Mouse (Mus musculus) E14TG2a.4 (cell line): ENCODE measurements around the gene 3110082J24Rik.

Experiments used
- H3K27me3 ChIP-seq: 2 replicates; pipeline ENCODE4 v1.6.1; 2014; ENCODE audit warnings: low read length, control low read depth; ENCODE audit not compliant: insufficient read depth
- H3K36me3 ChIP-seq: 2 replicates; pipeline ENCODE4 v1.6.1; 2014; ENCODE audit warnings: low read length, control low read depth; ENCODE audit not compliant: insufficient read depth
- H3K4me1 ChIP-seq: replicated peaks from 2 replicates; pipeline ENCODE4 v1.6.1; 2014; ENCODE audit warnings: low read depth, low read length, control low read depth
- H3K4me3 ChIP-seq: replicated peaks from 2 replicates; pipeline ENCODE4 v1.5.1; 2014; ENCODE audit warnings: mild to moderate bottlenecking, low read length
- H3K9me3 ChIP-seq: 2 replicates; pipeline ENCODE4 v1.6.1; 2014; ENCODE audit warnings: low read length, control low read depth
- CTCF ChIP-seq: conservative IDR thresholded peaks from 2 replicates; pipeline ENCODE4 v1.5.1; 2014; ENCODE audit warnings: low read length
- NANOG ChIP-seq: IDR thresholded peaks from 2 replicates; pipeline ENCODE4 v1.6.1; 2014; ENCODE audit warnings: borderline replicate concordance, low read length, mixed read lengths
- POU5F1 ChIP-seq: IDR thresholded peaks from 2 replicates; pipeline ENCODE4 v1.6.1; 2014; ENCODE audit warnings: low read length, borderline replicate concordance

Gene 3110082J24Rik

DNA sequence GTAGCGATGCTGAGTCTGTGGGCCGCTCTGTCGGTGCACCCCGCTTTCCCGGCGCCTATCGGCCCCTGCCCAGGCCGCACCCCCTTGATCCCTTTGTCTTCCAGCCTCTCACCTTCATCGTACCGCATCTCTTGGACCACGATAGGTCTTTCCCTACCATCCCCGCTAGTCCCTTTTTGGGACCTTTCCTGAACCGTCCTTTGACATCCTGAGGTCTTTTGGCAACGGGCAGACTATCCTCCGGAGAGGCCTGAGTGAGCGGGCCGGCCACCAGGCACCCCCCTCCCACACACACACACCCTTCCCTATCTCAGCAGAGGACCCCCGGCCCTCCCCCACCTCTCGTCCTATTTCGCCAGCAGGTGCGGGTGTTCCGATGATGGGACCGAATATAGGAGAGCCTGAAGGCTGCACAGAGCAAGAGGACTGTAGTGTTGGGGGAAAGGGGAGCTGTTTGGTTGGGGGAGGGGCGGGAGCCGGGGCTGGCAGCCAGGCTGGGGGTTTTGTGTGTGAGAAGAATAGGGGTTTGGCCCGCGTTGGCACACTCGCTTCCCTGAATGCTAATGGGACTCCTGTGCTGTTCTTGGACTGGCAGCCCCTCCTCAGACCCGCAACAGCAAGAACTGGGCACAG, at the start of gene 3110082J24Rik:
Gene 3110082J24Rik (minus strand): TSS at position 419 of the 633 bp plus-strand sequence.
- TF ChIP-seq NANOG (no peak), POU5F1 (no peak), CTCF (no peak)
- peaks cover 50% of the 10 kb centered on the region for H3K4me1 ChIP-seq
- H3K36me3 ChIP-seq, result no peaks in the 10 kb centered on the region
- peaks cover 72% of the 10 kb centered on the region for H3K27me3 ChIP-seq
- H3K4me3 ChIP-seq, result peak within 1 kb of the TSS; percentile 84
- no peaks in the 10 kb centered on the region for H3K9me3 ChIP-seq

DNA sequence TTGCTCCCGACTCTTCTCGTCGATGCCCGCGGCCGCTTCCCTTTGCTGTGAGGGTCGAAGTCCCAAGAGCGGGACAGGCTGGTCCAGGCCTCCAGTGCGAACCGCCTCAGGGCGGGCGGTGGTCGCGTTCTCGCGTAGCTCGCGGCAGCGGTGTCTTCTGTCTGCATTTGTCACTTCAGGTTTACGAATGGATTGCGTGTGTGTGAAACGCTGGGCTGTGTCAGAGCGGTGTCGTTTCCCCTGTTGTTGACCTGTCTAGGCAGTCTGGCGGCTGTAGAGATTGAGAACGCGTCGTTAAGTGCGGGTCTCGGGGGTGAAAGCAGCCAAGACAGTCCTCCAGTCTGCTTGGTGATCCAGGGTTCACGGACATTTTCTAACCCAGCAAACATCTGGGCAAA, 49.5 kb upstream of the 3110082J24Rik start:
- peaks cover 19% of the 10 kb centered on the region for H3K4me1 ChIP-seq
- no peaks in the 10 kb centered on the region for H3K27me3 ChIP-seq
- peak overlapping the region; percentile 99 for H3K4me3 ChIP-seq
- peaks cover 6% of the 10 kb centered on the region; the same call in 1 of the 2 replicates for H3K36me3 ChIP-seq
- TF ChIP-seq CTCF, result no peak
- TF ChIP-seq NANOG, result no peak
- TF ChIP-seq POU5F1, result no peak
- no peaks in the 10 kb centered on the region for H3K9me3 ChIP-seq

DNA sequence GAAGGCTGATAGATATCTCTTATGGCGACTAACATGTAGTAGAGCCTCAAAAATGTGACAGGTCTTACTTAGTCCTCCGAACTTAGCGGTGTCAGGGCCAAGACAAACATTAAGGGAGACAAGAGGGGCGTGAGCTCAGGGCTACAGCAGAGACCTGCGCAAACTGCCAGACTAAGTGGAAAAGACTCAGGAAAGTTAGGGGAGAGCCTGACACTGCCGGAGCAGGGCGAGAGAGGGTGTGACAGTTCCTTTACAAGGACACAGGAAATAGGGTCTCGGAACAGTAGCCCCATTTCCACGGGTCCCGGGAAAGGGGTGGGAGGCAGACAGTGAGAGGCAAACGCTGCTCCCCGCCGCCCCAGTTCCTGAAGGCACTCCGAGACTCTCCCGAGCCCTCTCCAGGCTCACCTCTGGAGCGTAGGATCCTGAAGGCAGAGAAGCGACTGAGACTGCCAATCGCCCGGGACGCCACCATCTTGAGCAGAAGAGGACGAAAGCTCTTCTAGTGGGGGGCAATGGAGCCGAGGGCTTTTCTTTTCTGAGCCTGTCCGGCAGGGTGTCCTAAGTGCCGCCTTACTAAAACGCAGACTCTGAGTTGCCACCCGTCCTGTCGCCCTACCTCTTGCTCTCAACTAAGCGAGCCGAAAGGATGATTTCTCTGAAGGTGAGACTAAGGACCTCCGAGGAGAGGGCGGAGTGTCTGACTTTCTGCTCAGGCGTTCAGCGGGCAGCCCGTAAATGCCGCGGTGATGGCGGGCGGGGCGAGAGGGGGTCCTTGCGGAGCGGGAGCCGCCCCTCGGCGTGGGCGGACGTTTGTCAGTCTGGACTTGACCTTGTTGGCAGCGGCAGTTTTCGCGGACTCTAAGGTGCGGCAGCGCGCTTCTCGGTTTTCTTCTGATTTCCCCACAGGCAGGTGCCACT, 48.8 kb upstream of the 3110082J24Rik start, which contains the start of the genes Hadha and Hadhb:
Gene Hadha (minus strand): TSS at position 689 of the 921 bp plus-strand sequence.
Gene Hadhb (plus strand): TSS at position 775 of the 921 bp plus-strand sequence.
- Histone ChIP-seq H3K27me3 (no peaks in the 10 kb centered on the region), H3K36me3 (0 out of 2 replicates have a peak, but pooled peaks cover 3% of the 10 kb centered on the region), H3K4me1 (peaks cover 23% of the 10 kb centered on the region), H3K4me3 (peak within 1 kb of the TSS; percentile 99), H3K9me3 (no peaks in the 10 kb centered on the region)
- TF ChIP-seq POU5F1 (no peak), CTCF (no peak), NANOG (no peak)

DNA sequence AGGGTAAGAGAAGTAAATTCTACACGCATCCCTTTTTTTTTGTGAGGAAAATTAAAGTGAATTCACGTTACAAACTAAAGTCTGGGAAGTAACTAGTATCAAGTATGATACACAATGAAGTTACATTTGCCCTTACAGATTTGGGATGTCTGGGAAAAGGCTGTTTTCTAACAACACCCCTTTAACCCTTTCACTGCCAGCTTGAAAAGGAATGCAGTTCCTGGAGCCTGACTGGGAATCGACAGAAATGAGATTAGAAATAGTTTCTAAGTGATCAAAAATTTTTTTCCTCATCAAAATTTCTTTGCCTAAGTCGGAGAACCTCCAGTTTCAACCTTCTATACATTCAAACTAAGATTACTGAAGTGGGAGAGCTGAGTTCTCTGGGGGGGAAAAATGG, 48.1 kb upstream of the 3110082J24Rik start:
- Histone ChIP-seq H3K9me3 (no peaks in the 10 kb centered on the region), H3K4me3 (peak overlapping the region; percentile 99), H3K27me3 (no peaks in the 10 kb centered on the region), H3K36me3 (0 out of 2 replicates have a peak, but pooled peaks cover 2% of the 10 kb centered on the region), H3K4me1 (peaks cover 26% of the 10 kb centered on the region)
- TF ChIP-seq NANOG (no peak), CTCF (no peak), POU5F1 (no peak)

DNA sequence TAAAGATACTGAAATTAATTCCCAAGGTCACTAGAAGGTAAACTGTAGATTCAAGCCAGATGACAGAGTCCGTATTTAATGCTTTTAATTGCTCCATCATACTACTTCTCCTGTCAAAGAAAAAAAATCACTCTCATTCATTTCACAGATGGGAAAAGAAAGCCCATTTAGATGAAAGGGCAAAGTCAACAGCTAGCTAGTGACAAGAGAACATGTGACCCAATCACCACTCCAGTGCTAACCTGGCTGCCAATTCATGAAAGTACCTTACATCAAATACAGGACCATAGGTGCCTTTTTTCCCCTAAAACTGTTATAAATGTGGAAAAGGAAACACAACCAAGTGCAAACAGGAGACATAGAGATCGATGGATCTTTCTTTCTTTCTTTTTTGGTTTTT, 47.3 kb upstream of the 3110082J24Rik start:
- Histone ChIP-seq H3K4me1 (peaks cover 26% of the 10 kb centered on the region), H3K27me3 (no peaks in the 10 kb centered on the region), H3K9me3 (no peaks in the 10 kb centered on the region), H3K4me3 (no peak overlapping the region), H3K36me3 (no peaks in the 10 kb centered on the region; the same call in 1 of the 2 replicates)
- TF ChIP-seq CTCF (no peak), POU5F1 (no peak), NANOG (no peak)

DNA sequence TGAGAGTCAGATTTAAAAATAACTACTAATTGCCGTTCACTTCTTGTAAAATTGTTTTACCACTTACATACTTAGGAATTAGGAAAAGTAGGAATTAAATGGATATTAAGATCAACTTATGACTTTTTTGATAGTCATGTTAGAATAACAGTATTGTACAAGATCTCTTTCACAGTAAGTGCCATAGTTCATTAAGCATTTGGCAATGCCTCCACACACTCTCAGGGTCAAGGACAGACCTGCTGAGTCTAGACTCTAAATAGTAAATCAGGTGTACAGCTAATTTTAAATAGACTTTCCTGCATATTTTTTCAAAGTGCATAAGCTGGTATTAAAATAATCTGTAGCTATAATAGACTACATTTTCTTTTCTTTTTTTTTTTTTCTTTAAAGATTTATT, 46.5 kb upstream of the 3110082J24Rik start:
- no peak overlapping the region for H3K4me3 ChIP-seq
- no peaks in the 10 kb centered on the region; the same call in 1 of the 2 replicates for H3K36me3 ChIP-seq
- no peaks in the 10 kb centered on the region for H3K27me3 ChIP-seq
- peaks cover 26% of the 10 kb centered on the region for H3K4me1 ChIP-seq
- TF ChIP-seq POU5F1, result no peak
- no peak for TF ChIP-seq NANOG
- no peak for TF ChIP-seq CTCF
- H3K9me3 ChIP-seq, result no peaks in the 10 kb centered on the region

DNA sequence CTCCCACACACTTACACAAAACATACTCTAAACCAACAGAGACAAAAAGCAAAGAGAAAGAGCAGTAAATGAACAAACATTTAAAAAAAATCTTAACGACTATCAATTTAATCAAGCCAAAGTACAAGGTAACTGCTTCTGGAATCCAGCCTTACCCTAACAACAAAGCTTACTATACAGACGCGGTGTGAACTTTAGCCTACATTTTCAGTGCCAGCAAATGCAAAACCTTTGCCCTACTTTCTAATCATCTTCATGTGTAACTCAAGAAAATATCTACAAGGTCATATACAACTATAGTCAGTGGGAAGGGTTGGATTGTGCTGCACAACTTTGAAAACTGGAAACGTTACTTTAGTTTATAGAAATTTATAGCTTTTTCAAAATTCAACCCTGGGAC, 46.1 kb upstream of the 3110082J24Rik start:
- H3K4me1 ChIP-seq, result peaks cover 25% of the 10 kb centered on the region
- TF ChIP-seq CTCF, result no peak
- TF ChIP-seq NANOG, result no peak
- no peak for TF ChIP-seq POU5F1
- H3K36me3 ChIP-seq, result peaks cover under 1% of the 10 kb centered on the region; the same call in 1 of the 2 replicates
- no peaks in the 10 kb centered on the region for H3K27me3 ChIP-seq
- H3K9me3 ChIP-seq, result no peaks in the 10 kb centered on the region
- H3K4me3 ChIP-seq, result no peak overlapping the region

DNA sequence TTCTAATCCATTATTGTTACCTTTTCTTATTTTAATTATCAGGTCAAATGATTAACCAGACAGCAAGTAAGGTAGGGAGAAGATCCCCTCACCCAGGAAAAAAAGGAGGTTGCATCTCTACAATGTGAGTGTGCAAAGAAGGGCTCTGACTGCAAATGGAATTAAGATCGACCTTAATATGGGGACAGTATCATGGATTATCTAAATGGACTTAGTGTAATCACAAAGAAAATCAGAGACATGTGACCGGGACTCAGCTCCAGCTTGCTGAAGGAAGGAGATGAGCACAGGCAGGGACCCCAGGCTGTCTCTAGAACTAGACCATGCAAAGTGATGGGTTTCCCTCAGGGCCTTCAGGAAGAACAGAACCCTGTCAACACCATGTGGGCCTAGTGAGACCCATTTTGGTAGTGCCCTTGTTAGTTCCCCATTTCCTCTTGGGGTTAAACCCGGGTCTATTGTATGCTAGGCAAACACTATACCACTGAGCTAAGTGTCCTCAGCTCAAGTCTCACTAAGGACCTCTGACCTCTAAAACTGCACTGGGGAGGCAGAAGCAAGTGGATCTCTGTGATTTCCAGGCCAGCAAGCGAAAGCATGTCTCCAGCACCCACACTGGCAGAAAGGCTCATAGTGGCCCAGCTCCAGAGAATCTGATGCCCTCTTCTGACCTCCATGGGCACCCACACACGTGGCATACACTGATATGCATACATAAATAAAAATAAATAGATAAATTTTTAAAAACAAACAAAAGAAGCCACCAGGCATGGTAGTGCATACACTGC, 42.4 kb upstream of the 3110082J24Rik start:
- Histone ChIP-seq H3K36me3 (peaks cover 33% of the 10 kb centered on the region), H3K27me3 (no peaks in the 10 kb centered on the region), H3K9me3 (no peaks in the 10 kb centered on the region), H3K4me3 (no peak overlapping the region), H3K4me1 (peaks cover 7% of the 10 kb centered on the region)
- TF ChIP-seq POU5F1, result no peak
